Mouse (Mus musculus) midbrain, embryonic 16.5 days (tissue): ENCODE data around the gene Ltn1. TPM values are rescaled to one million over a fixed set of nuclear protein-coding genes. Genes with fewer than 3 reads are reported as not detected.
A peak's percentile ranks its signal among the peaks of the same experiment; 100 is the strongest.

Source experiments
- ATAC-seq: fragments of 200-750 bp; cut with Nextera tagmentation; 2 replicates; pipeline ENCODE4 v1.8.0; 2017; ENCODE audit warnings: moderate TSS enrichment
- H3K27ac ChIP-seq: fragments of 300-500 bp; sonication (generic); 2 replicates; pipeline ENCODE4 v1.5.1; 2014; ENCODE audit warnings: mild to moderate bottlenecking, low read length, mixed read lengths
- H3K27me3 ChIP-seq: fragments of 300-500 bp; sonication (generic); 2 replicates; pipeline ENCODE4 v1.6.1; 2014; ENCODE audit warnings: low read depth, low read length, mixed read lengths; ENCODE audit not compliant: control insufficient read depth, insufficient read depth
- H3K36me3 ChIP-seq: fragments of 300-500 bp; sonication (generic); 2 replicates; pipeline ENCODE4 v1.6.1; 2014; ENCODE audit warnings: mild to moderate bottlenecking, low read length, moderate library complexity, mixed read lengths; ENCODE audit not compliant: control insufficient read depth, insufficient read depth
- H3K4me1 ChIP-seq: fragments of 300-500 bp; sonication (generic); 2 replicates; pipeline ENCODE4 v1.6.1; 2014; ENCODE audit warnings: mild to moderate bottlenecking, low read length, mixed read lengths; ENCODE audit not compliant: control insufficient read depth, insufficient read depth
- H3K4me2 ChIP-seq: fragments of 300-500 bp; sonication (generic); 2 replicates; pipeline ENCODE4 v1.6.1; 2014; ENCODE audit warnings: mild to moderate bottlenecking, low read length, mixed read lengths
- H3K4me3 ChIP-seq: fragments of 300-500 bp; sonication (generic); 2 replicates; pipeline ENCODE4 v1.5.1; 2014; ENCODE audit warnings: low read depth, mild to moderate bottlenecking, low read length, moderate library complexity, mixed read lengths
- H3K9ac ChIP-seq: fragments of 300-500 bp; sonication (generic); 2 replicates; pipeline ENCODE4 v1.6.1; 2014; ENCODE audit warnings: low read depth, low read length, mixed read lengths
- H3K9me3 ChIP-seq: fragments of 300-500 bp; sonication (generic); replicated peaks from 2 replicates; pipeline ENCODE4 v1.6.1; 2014; ENCODE audit warnings: mild to moderate bottlenecking, low read length, mixed read lengths; ENCODE audit not compliant: control insufficient read depth, poor library complexity, severe bottlenecking
- WGBS: fragments of 180-500 bp; shearing (Covaris S2); extraction: QIAGEN DNeasy Blood & Tissue Kit; methylation state at CpG from one replicate; pipeline ENCODE4 v1.1.7; 2014; 5-methylcytosine and 5-hydroxymethylcytosine counted together
- polyA plus RNA-seq: library from polyadenylated mRNA; unstranded; fragments of >200 nt; fragmentation: Nextera tagmentation; extraction: Ambion mirVana; gene quantifications from 2 replicates; pipeline ENCODE4 v1.2.1, GENCODE M21; 2015

Ltn1 gene
- 23.7 and 28.7 TPM in 2 replicates for polyA plus RNA-seq

GRCm38 (mm10) chr16:87432033-87432814 lies at the start of gene Ltn1:
Ltn1 (minus strand) TSS chr16:87432612.
- Histone ChIP-seq H3K27me3 (no peaks in the 10 kb centered on the region), H3K27ac (peak within 1 kb of the TSS; percentile 61), H3K4me2 (peak within 1 kb of the TSS; percentile 89), H3K9ac (peak within 1 kb of the TSS; percentile 87), H3K36me3 (no peaks in the 10 kb centered on the region), H3K9me3 (no peaks in the 10 kb centered on the region), H3K4me3 (peak within 1 kb of the TSS; percentile 99), H3K4me1 (peaks cover 5% of the 10 kb centered on the region)
- ATAC-seq = peak; percentile 100
- under 1% methylated on average over 56 of the region's 56 CpGs for WGBS

- Histone ChIP-seq H3K27ac (no peak overlapping the region), H3K4me3 (no peak overlapping the region), H3K9ac (no peak overlapping the region), H3K4me1 (no peaks in the 10 kb centered on the region), H3K9me3 (no peaks in the 10 kb centered on the region), H3K27me3 (no peaks in the 10 kb centered on the region), H3K36me3 (peaks cover 30% of the 10 kb centered on the region), H3K4me2 (no peak overlapping the region)
- ATAC-seq = no peak
- WGBS = 90% methylated on average over 4 of the region's 4 CpGs
Measured at GRCm38 (mm10) chr16:87470579-87470978, 38.2 kb upstream of the Ltn1 start.

GRCm38 (mm10) chr16:87458752-87459151 lies 26.3 kb upstream of the Ltn1 start:
- H3K27ac ChIP-seq = no peak overlapping the region
- H3K9ac ChIP-seq = no peak overlapping the region
- no peak overlapping the region for H3K4me3 ChIP-seq
- 95% methylated on average over 3 of the region's 3 CpGs for WGBS
- H3K4me2 ChIP-seq = no peak overlapping the region
- H3K36me3 ChIP-seq = peaks cover 10% of the 10 kb centered on the region; the same call in 1 of the 2 replicates
- ATAC-seq = no peak
- H3K27me3 ChIP-seq = no peaks in the 10 kb centered on the region
- peaks cover 18% of the 10 kb centered on the region for H3K4me1 ChIP-seq
- H3K9me3 ChIP-seq = no peaks in the 10 kb centered on the region

- Histone ChIP-seq H3K27me3 (no peaks in the 10 kb centered on the region), H3K4me1 (peaks cover 18% of the 10 kb centered on the region), H3K36me3 (peaks cover 4% of the 10 kb centered on the region; the same call in 1 of the 2 replicates), H3K4me3 (peak overlapping the region; percentile 93), H3K27ac (peak overlapping the region; percentile 76), H3K9me3 (no peaks in the 10 kb centered on the region), H3K9ac (peak overlapping the region; percentile 93), H3K4me2 (peak overlapping the region; percentile 88)
- peak; percentile 83 for ATAC-seq
- 1% methylated on average over 34 of the region's 38 CpGs for WGBS
Measured at GRCm38 (mm10) chr16:87455180-87455611, 22.8 kb upstream of the Ltn1 start.

GRCm38 (mm10) chr16:87454419-87455179 lies 22.2 kb upstream of the Ltn1 start, which contains the start of gene Usp16:
Usp16 (plus strand) TSS chr16:87454703.
- H3K27me3 ChIP-seq = no peaks in the 10 kb centered on the region
- no peaks in the 10 kb centered on the region for H3K9me3 ChIP-seq
- peak; percentile 98 for ATAC-seq
- WGBS = 10% methylated on average over 40 of the region's 45 CpGs
- H3K4me2 ChIP-seq = peak within 1 kb of the TSS; percentile 88
- H3K4me3 ChIP-seq = peak within 1 kb of the TSS; percentile 93
- H3K9ac ChIP-seq = peak within 1 kb of the TSS; percentile 93
- peak within 1 kb of the TSS; percentile 76 for H3K27ac ChIP-seq
- H3K36me3 ChIP-seq = peaks cover 4% of the 10 kb centered on the region; the same call in 1 of the 2 replicates
- H3K4me1 ChIP-seq = peaks cover 18% of the 10 kb centered on the region

- Histone ChIP-seq H3K9ac (no peak overlapping the region), H3K27me3 (no peaks in the 10 kb centered on the region), H3K27ac (no peak overlapping the region), H3K36me3 (no peaks in the 10 kb centered on the region), H3K4me1 (peaks cover 18% of the 10 kb centered on the region), H3K4me2 (no peak overlapping the region), H3K4me3 (no peak overlapping the region), H3K9me3 (no peaks in the 10 kb centered on the region)
- 76% methylated on average over 2 of the region's 2 CpGs for WGBS
- ATAC-seq = no peak
Measured at GRCm38 (mm10) chr16:87453226-87453625, 20.8 kb upstream of the Ltn1 start.

- Histone ChIP-seq H3K4me1 (peaks cover 10% of the 10 kb centered on the region), H3K36me3 (no peaks in the 10 kb centered on the region), H3K27ac (no peak overlapping the region), H3K9ac (no peak overlapping the region), H3K4me2 (no peak overlapping the region), H3K4me3 (no peak overlapping the region), H3K27me3 (no peaks in the 10 kb centered on the region), H3K9me3 (no peaks in the 10 kb centered on the region)
- WGBS = 95% methylated on average over 3 of the region's 3 CpGs
- no peak for ATAC-seq
Measured at GRCm38 (mm10) chr16:87445528-87445927, 13.1 kb upstream of the Ltn1 start.

- H3K4me2 ChIP-seq = no peak overlapping the region
- H3K9me3 ChIP-seq = no peaks in the 10 kb centered on the region
- no peak for ATAC-seq
- no peak overlapping the region for H3K9ac ChIP-seq
- H3K27me3 ChIP-seq = no peaks in the 10 kb centered on the region
- H3K27ac ChIP-seq = no peak overlapping the region
- peaks cover 10% of the 10 kb centered on the region for H3K4me1 ChIP-seq
- H3K4me3 ChIP-seq = no peak overlapping the region
- no peaks in the 10 kb centered on the region for H3K36me3 ChIP-seq
Measured at GRCm38 (mm10) chr16:87445110-87445509, 12.7 kb upstream of the Ltn1 start.

GRCm38 (mm10) chr16:87444071-87444470 lies 11.7 kb upstream of the Ltn1 start:
- Histone ChIP-seq H3K9me3 (no peaks in the 10 kb centered on the region), H3K27me3 (no peaks in the 10 kb centered on the region), H3K36me3 (no peaks in the 10 kb centered on the region), H3K4me1 (peaks cover 15% of the 10 kb centered on the region), H3K4me2 (no peak overlapping the region), H3K27ac (no peak overlapping the region), H3K9ac (no peak overlapping the region), H3K4me3 (no peak overlapping the region)
- WGBS = 59% methylated on average over 1 of the region's 1 CpGs
- ATAC-seq = no peak
